Mouse (Mus musculus): ENCODE data around the gene Atp6v0c. TPM values are rescaled to one million over a fixed set of nuclear protein-coding genes. Genes with fewer than 3 reads are reported as not detected.

Gene Atp6v0c
- polyA plus RNA-seq, 1 experiment from 2014 or later: 388 TPM

DNA sequence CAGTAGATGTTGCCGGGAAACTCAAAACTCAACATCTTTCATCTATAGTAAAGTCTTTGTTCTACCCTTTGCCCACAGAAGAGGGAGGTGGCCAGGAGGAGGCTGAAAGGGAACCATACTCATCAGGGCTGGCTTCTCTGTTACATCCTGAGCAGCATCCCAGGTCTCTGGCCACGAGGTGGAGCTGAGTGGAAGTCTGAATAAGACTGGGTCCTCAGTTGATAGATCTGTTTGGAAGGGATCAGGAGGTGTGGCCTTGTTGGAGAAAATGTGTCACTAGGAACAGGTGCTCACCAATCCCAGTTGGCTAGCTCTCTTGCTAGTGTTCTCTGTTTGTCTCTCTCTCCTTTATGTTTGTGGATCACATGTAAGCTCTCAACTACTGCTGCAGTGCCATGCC, 25.8 kb upstream of the Atp6v0c start:
- WGBS (ENCODE audit: insufficient replicate concordance): 74% methylated on average over 2 of the region's 2 CpGs
- H3K4me2 ChIP-seq: no peak overlapping the region
- no peak overlapping the region for H3K9ac ChIP-seq
- H3K36me3 ChIP-seq: peaks cover 54% of the 10 kb centered on the region
- no peaks in the 10 kb centered on the region for H3K9me3 ChIP-seq (replicated peaks)
- ATAC-seq: no peak
- no peaks in the 10 kb centered on the region for H3K27me3 ChIP-seq (replicated peaks)
- H3K4me1 ChIP-seq: peaks cover 100% of the 10 kb centered on the region
- no peak overlapping the region for H3K4me3 ChIP-seq
- peak overlapping the region; percentile 77; the same call in 1 of the 2 replicates for H3K27ac ChIP-seq

- WGBS (ENCODE audit: insufficient replicate concordance): 74% methylated on average over 5 of the region's 5 CpGs
- peak; percentile 79 for ATAC-seq
Measured at GRCm38 (mm10) chr17:24193769-24194168, 24.3 kb upstream of the Atp6v0c start.

DNA sequence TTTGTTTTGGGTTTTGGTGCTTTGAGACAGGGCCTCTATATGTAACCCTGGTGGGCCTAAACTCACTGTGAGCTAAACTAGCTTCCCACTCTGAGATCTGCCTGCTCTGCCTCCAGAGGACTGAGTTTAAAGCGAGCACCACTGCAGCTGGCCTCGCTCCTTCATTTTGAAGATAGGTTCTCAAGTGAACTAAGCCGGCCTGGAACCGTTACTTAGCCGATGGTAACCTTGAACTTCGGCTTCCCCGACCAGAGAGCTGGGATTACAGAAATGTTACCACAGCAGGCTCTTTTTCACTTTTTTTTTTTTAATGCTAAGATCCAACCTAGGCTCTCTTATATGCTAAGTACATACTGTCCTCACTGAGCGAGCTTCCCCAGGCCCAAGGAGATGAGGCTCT, 23.8 kb upstream of the Atp6v0c start:
- H3K4me3 ChIP-seq: no peak overlapping the region
- peak overlapping the region; percentile 77 for H3K27ac ChIP-seq
- 83% methylated on average over 8 of the region's 8 CpGs for WGBS (ENCODE audit: insufficient replicate concordance)
- H3K27me3 ChIP-seq (replicated peaks): no peaks in the 10 kb centered on the region
- peaks cover 71% of the 10 kb centered on the region for H3K36me3 ChIP-seq
- peaks cover 79% of the 10 kb centered on the region for H3K4me1 ChIP-seq
- H3K4me2 ChIP-seq: peak overlapping the region; percentile 39; the same call in 1 of the 2 replicates
- H3K9ac ChIP-seq: peak overlapping the region; percentile 51
- H3K9me3 ChIP-seq (replicated peaks): no peaks in the 10 kb centered on the region
- ATAC-seq: no peak

More at GRCm38 (mm10) chr17:24193769-24194168, 24.3 kb upstream of the Atp6v0c start:
- peak overlapping the region; percentile 51 for H3K9ac ChIP-seq
- H3K4me2 ChIP-seq: peak overlapping the region; percentile 39
- H3K27me3 ChIP-seq (replicated peaks): no peaks in the 10 kb centered on the region
- H3K36me3 ChIP-seq: peaks cover 66% of the 10 kb centered on the region
- no peaks in the 10 kb centered on the region for H3K9me3 ChIP-seq (replicated peaks)
- H3K27ac ChIP-seq: peak overlapping the region; percentile 77
- no peak overlapping the region for H3K4me3 ChIP-seq
- H3K4me1 ChIP-seq: peaks cover 84% of the 10 kb centered on the region

GRCm38 (mm10) chr17:24192848-24193247, 23.3 kb upstream of the Atp6v0c start:
- no peaks in the 10 kb centered on the region for H3K27me3 ChIP-seq (replicated peaks)
- H3K9me3 ChIP-seq (replicated peaks): no peaks in the 10 kb centered on the region
- H3K4me3 ChIP-seq: no peak overlapping the region
- no peak for ATAC-seq
- H3K4me2 ChIP-seq: no peak overlapping the region
- whole genome bisulfite sequencing (ENCODE audit: insufficient replicate concordance): 72% methylated on average over 8 of the region's 8 CpGs
- H3K4me1 ChIP-seq: peaks cover 75% of the 10 kb centered on the region
- peak overlapping the region; percentile 51; the same call in 1 of the 2 replicates for H3K9ac ChIP-seq
- H3K36me3 ChIP-seq: peaks cover 74% of the 10 kb centered on the region
- H3K27ac ChIP-seq: peak overlapping the region; percentile 77; the same call in 1 of the 2 replicates

DNA sequence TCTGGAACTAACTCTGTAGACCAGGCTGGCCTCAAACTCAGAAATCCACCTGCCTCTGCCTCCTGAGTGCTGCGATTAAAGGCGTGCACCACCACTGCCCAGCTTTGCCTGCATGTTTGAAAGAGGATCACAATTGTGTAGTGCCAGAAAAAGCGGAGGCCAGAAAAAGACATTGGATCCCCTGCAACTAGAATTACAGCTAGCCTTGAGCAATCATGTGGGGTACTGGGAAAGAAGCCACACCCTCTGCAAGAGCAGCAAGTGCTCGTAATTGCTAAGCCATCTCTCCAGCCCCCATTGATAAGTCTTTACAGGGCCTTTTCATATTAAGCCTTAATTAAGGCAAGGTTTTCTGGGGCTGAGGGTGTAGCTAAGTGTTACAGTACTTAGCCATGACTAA, 22.0 kb upstream of the Atp6v0c start:
- H3K36me3 ChIP-seq: peaks cover 78% of the 10 kb centered on the region
- H3K4me2 ChIP-seq: 0 out of 2 replicates have a peak overlapping the region, but pooled peaks have one; percentile 11
- H3K4me3 ChIP-seq: no peak overlapping the region
- WGBS (ENCODE audit: insufficient replicate concordance): 77% methylated on average over 4 of the region's 4 CpGs
- no peaks in the 10 kb centered on the region for H3K9me3 ChIP-seq (replicated peaks)
- H3K9ac ChIP-seq: no peak overlapping the region; the same call in 1 of the 2 replicates
- H3K27ac ChIP-seq: no peak overlapping the region; the same call in 1 of the 2 replicates
- no peak for ATAC-seq
- no peaks in the 10 kb centered on the region for H3K27me3 ChIP-seq (replicated peaks)
- H3K4me1 ChIP-seq: peaks cover 61% of the 10 kb centered on the region

DNA sequence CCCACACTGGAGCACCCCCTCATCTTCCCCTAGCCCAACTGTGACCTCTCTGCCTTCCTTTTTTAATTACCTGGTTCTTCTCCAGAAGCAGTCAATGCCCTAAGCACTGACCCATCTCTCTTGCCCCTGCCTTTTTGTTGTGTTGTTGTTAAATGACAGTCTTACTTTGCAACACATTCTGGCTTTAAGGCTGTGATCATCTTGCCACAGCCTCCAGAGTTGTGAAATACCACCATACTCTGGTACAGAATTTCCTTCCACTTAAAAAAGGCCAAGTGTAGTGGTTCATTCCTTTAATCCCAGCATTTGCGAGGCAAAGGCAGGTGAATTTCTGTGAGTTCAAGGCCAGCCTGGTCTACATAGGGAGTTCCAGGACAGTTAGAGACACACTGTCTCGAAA, 21.4 kb upstream of the Atp6v0c start:
- peaks cover 56% of the 10 kb centered on the region for H3K4me1 ChIP-seq
- H3K9me3 ChIP-seq (replicated peaks): no peaks in the 10 kb centered on the region
- ATAC-seq: no peak
- H3K27me3 ChIP-seq (replicated peaks): no peaks in the 10 kb centered on the region
- WGBS (ENCODE audit: insufficient replicate concordance): 72% methylated on average over 2 of the region's 2 CpGs
- no peak overlapping the region for H3K4me2 ChIP-seq
- H3K36me3 ChIP-seq: peaks cover 80% of the 10 kb centered on the region
- H3K9ac ChIP-seq: no peak overlapping the region
- H3K27ac ChIP-seq: peak overlapping the region; percentile 11; the same call in 1 of the 2 replicates
- no peak overlapping the region for H3K4me3 ChIP-seq

DNA sequence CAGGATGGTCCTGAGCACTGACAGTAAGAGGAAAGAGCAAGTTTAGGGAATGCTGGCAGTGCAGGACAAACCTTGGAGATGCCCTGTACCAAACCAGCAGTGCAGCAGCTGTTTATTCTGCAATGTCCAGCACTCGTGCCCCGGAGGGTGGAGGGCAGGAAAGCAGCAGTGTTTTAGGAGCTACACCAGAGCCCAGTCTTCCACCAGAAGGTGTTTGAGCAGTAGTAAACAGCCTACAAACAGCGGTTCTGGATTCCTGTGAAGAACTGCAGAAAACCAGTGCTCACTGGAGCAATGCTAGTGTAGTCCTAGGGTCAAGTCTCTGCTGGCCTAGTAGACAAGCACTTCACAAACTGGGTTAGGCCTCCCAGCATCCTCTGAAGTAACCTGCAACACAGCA, 4.8 kb upstream of the Atp6v0c start:
- Histone ChIP-seq H3K36me3 (peaks cover 10% of the 10 kb centered on the region), H3K27me3 (replicated peaks) (no peaks in the 10 kb centered on the region), H3K27ac (peak overlapping the region; percentile 61), H3K9ac (0 out of 2 replicates have a peak overlapping the region, but pooled peaks have one; percentile 14), H3K4me2 (no peak overlapping the region), H3K4me3 (no peak overlapping the region), H3K9me3 (replicated peaks) (no peaks in the 10 kb centered on the region), H3K4me1 (peaks cover 23% of the 10 kb centered on the region)
- no peak for ATAC-seq
- 76% methylated on average over 3 of the region's 3 CpGs for WGBS (ENCODE audit: insufficient replicate concordance)

- H3K4me1 ChIP-seq: peaks cover 23% of the 10 kb centered on the region
Measured at GRCm38 (mm10) chr17:24173423-24173822, 3.9 kb upstream of the Atp6v0c start.

DNA sequence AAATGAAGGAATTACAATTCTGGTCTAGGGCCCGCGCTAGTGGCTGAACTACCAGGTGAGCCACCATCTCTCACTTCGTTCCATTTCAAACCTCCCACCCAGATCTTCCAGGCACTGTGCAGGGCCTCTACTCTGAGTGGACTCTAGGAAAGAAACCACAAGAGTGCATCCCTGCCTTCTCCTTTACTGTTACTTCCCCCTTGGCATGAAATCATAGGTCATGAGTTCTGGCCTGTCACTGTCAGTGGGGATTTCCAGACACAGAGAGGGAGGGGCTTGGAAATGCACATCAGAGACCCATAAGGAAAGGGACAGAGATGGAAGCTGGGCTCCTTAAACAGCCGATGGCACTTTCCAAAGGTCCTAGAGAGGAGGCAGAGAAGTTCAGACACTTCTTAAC, 2.2 kb upstream of the Atp6v0c start:
- H3K4me3 ChIP-seq: no peak overlapping the region
- H3K9me3 ChIP-seq (replicated peaks): no peaks in the 10 kb centered on the region
- no peaks in the 10 kb centered on the region for H3K27me3 ChIP-seq (replicated peaks)
- no peak overlapping the region for H3K9ac ChIP-seq
- no peak for ATAC-seq
- peaks cover 40% of the 10 kb centered on the region for H3K4me1 ChIP-seq
- peaks cover 13% of the 10 kb centered on the region for H3K36me3 ChIP-seq
- no peak overlapping the region for H3K27ac ChIP-seq
- WGBS (ENCODE audit: insufficient replicate concordance): 82% methylated on average over 4 of the region's 4 CpGs
- no peak overlapping the region for H3K4me2 ChIP-seq

More at GRCm38 (mm10) chr17:24173423-24173822, 3.9 kb upstream of the Atp6v0c start:
- 6% methylated on average over 3 of the region's 3 CpGs for WGBS (ENCODE audit: insufficient replicate concordance)
- no peak overlapping the region for H3K9ac ChIP-seq
- H3K4me3 ChIP-seq: no peak overlapping the region
- no peak overlapping the region for H3K27ac ChIP-seq
- ATAC-seq: no peak
- no peaks in the 10 kb centered on the region for H3K27me3 ChIP-seq (replicated peaks)
- no peak overlapping the region for H3K4me2 ChIP-seq
- no peaks in the 10 kb centered on the region for H3K9me3 ChIP-seq (replicated peaks)
- peaks cover 5% of the 10 kb centered on the region; the same call in 1 of the 2 replicates for H3K36me3 ChIP-seq

GRCm38 (mm10) chr17:24170729-24171128, 1.2 kb upstream of the Atp6v0c start:
- Histone ChIP-seq H3K9ac (no peak overlapping the region), H3K27me3 (replicated peaks) (no peaks in the 10 kb centered on the region), H3K9me3 (replicated peaks) (no peaks in the 10 kb centered on the region), H3K27ac (peak overlapping the region; percentile 89), H3K4me3 (no peak overlapping the region), H3K4me1 (peaks cover 45% of the 10 kb centered on the region), H3K4me2 (peak overlapping the region; percentile 88; the same call in 1 of the 2 replicates), H3K36me3 (peaks cover 20% of the 10 kb centered on the region)
- ATAC-seq: no peak
- WGBS (ENCODE audit: insufficient replicate concordance): 48% methylated on average over 5 of the region's 5 CpGs

DNA sequence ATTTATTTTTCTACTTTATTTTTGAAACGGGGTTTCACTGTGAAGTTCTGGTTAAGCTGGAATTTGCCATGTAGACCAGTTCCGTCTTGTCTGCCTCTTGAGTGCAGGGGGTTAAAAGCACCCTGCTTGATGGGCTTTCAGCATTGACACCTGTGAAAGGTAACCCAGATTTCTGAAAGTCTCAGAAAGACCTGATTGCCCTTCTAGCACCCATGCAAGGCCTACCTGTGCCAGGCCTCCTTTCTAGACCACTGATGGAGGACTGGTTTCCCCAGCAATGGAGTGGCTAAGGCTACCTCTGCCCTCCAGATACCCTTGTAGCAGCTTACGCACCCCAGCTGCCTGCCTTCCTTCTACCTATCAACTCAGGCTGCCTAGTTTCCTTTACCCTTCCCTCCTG, 623 bp upstream of the Atp6v0c start:
- Histone ChIP-seq H3K4me2 (peak overlapping the region; percentile 88), H3K9ac (peak overlapping the region; percentile 95), H3K36me3 (peaks cover 26% of the 10 kb centered on the region), H3K9me3 (replicated peaks) (no peaks in the 10 kb centered on the region), H3K27ac (peak overlapping the region; percentile 89), H3K4me3 (peak overlapping the region; percentile 95), H3K4me1 (peaks cover 51% of the 10 kb centered on the region), H3K27me3 (replicated peaks) (no peaks in the 10 kb centered on the region)
- 61% methylated on average over 3 of the region's 3 CpGs for WGBS (ENCODE audit: insufficient replicate concordance)
- no peak for ATAC-seq

DNA sequence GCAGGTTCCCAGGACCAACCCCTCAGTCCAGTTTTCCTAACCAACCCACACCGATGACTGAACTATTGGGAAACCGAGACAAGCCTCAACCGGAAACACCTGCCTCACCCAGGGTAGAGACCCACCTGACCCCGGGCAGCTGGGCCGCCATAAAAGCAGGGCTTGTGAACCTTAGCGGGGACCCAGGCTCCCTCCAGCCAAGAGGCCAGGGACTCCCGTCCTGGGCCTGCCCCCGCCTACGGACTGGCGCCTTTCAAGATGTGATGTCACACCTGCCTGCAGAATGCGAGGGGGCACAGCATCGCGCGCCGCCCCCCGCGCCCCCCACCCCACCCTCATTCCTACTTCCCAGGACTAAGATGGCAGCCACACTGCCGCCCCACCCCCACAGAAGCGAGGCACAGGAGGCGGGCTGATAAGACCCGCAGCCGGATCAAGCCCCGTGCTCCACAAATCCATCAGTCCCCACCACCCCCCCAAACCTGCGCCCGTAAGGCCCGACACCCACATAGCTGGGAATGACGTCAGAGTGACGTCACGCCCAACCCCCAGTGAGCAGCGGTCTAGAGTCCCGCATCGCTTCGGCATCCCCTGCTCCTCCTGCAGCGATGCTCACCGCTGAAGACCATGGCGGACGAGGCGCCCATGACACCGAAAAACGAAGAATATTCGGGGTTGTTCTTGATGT, 768 bp downstream of the Atp6v0c start:
- Histone ChIP-seq H3K9me3 (replicated peaks) (no peaks in the 10 kb centered on the region), H3K4me1 (peaks cover 54% of the 10 kb centered on the region), H3K9ac (peak overlapping the region; percentile 95), H3K27me3 (replicated peaks) (no peaks in the 10 kb centered on the region), H3K27ac (peak overlapping the region; percentile 89), H3K4me3 (peak overlapping the region; percentile 95), H3K36me3 (peaks cover 34% of the 10 kb centered on the region), H3K4me2 (peak overlapping the region; percentile 88)
- 1% methylated on average over 41 of the region's 41 CpGs for WGBS (ENCODE audit: insufficient replicate concordance)
- peak; percentile 53 for ATAC-seq
